Mouse (Mus musculus) urinary bladder, postnatal 4 days (tissue): ENCODE data around the gene Prrt1.

Source experiments
- DNase-seq, 2 experiments: peaks; one replicate each; pipeline ENCODE4 v3.0.0; 2021 to 2022; ENCODE audit warnings: low spot score in 2 of 2

Prrt1 gene

GRCm38 (mm10) chr17:34627943-34628643, 1.2 kb upstream of the Prrt1 start, which contains the start of gene Ppt2:
Gene Ppt2, minus strand, starts transcription at chr17:34628510.
- peak; percentile 51 to 64 for DNase-seq

GRCm38 (mm10) chr17:34628644-34628967, 727 bp upstream of the Prrt1 start:
- no peak for DNase-seq

- DNase-seq, result no peak
Measured at GRCm38 (mm10) chr17:34629796-34630603, 667 bp downstream of the Prrt1 start.

- DNase-seq, result no peak
Measured at GRCm38 (mm10) chr17:34630761-34631301, 1.5 kb downstream of the Prrt1 start.

- DNase-seq, result no peak
Measured at GRCm38 (mm10) chr17:34631647-34632046, 2.3 kb downstream of the Prrt1 start.

GRCm38 (mm10) chr17:34632261-34632691, 2.9 kb downstream of the Prrt1 start:
- peak; percentile 80 to 89 for DNase-seq

GRCm38 (mm10) chr17:34635671-34636070, 6.3 kb downstream of the Prrt1 start:
- no peak for DNase-seq

- DNase-seq, result no peak
Measured at GRCm38 (mm10) chr17:34637459-34637858, 8.1 kb downstream of the Prrt1 start.

DNA sequence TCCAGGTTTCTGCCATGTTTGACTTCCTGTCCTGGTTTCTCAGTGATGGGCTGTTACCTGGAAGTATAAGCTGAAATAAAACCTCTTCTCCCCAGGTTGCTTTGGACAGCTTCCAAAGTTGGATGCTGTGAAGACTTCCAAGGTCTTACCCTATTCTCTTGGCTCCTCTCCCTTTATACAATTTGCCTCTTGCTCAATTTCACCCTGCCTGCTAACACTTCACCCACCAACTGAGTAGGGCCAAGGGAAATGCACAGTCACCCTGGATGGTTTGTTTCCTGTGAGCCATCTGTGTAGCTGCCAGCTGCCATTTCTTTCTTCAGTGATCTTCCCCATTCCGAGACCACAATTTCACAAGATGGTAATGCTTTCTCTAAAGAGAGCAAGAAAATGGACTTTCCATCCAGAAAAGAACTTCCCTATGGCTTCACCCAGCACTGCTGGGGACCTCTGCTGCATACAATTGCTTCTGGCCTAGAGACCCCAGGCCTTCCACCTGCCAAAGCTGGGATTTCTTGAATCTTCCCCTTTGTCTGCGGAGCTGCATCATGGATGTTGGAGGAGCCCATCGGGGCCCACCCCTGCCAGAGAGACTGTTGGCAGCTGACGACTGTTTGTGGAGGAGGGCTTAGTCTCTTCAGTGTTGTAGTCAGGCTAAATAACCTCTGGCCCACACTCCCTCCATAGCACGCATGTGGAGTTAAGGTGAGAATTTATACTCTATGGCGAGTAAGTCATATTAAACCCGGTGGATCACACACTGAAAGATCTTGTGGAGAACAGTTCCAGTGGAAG, 10.3 kb downstream of the Prrt1 start:
- no peak for DNase-seq

DNA sequence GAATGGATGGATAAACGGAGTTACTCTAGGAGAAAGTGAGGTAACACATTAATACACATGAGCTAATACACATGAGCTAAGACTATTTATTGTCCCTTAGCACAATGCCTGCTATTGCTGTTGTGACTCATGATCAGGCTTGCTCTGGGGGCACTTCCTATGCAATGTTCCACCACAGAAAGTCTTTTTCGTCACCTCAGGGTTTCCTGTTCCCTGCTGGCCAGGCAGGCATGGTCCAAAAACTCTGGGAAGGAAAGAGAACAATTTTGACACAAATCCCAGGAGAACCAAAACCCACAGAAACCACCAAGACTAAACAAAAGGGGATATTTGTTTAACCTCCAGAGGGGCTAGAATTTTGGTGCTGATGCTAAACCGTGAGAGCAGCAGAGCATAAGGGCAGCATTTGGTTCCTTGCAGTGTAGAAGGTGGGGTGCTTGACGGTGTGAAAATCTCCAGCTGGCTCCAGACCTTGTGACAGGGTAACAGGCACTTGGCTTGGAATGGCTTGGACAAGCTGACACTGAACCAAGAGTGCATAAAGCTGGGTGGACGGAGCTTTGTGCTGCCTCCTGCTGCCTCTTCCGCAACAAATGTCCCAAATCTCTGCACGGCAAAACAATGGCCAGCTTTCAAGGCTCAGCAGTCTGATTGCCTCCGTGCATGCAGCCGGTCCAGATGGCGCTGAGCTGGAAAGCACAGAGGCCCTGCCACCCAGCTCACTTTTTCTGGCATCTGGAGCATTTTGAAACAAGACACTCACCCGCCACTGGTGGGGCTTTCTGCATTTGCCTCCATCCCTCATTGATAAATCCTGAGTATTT, 11.7 kb downstream of the Prrt1 start:
- peak in 1 of 2 experiments; percentile 59 for DNase-seq

GRCm38 (mm10) chr17:34641945-34642344, 12.6 kb downstream of the Prrt1 start:
- no peak for DNase-seq

- DNase-seq, result no peak
Measured at GRCm38 (mm10) chr17:34643379-34643778, 14.0 kb downstream of the Prrt1 start.

DNA sequence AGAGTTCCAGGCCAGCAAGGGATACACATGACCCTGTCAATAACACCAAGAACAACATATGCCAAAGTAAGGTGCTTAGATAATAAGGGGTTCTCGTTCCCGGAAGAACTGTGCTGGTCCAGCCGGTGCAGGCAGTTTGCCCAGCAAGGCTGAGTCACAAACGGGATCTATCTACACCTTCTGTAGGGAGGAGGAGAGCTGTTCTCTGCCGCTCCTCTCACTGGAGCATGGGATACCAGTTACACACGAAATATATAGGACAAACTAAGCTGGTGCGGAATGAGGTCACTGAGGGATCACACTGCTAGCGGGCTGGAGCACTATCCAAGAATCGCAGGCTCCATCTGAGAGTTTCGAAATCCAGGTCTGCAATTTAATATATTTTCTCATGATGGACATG, 14.6 kb downstream of the Prrt1 start:
- DNase-seq, result no peak

- DNase-seq, result peak; percentile 91 to 95
Measured at GRCm38 (mm10) chr17:34644608-34645007, 15.3 kb downstream of the Prrt1 start, which contains the start of gene Fkbpl. Gene Fkbpl, plus strand, starts transcription at chr17:34644764.

DNA sequence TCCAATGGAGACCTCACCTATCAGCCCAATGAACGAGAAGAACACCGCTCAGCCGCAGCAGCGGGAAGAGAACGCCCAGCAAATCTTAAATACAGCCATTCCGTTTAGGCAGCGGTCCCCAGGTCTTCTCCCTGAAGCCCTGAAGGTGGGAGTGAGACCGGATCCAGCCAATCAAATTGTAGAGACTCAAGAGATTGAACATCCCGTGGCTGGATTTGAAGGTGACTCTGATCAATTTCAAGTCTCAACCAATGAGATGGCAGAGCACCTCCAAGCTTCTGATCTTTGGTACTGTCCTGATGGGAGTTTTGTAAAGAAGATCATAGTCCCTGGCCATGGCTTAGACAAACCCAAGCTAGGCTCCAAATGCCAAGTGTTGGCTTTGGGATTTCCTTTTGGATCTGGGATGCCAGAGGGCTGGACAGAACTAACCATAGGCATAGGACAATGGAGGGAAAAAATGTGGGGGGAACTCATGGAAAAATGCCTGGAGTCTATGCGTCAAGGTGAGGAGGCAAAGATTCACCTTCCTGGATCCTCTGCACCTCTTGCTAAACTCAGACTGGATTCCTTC, 16.0 kb downstream of the Prrt1 start:
- DNase-seq, result no peak

DNA sequence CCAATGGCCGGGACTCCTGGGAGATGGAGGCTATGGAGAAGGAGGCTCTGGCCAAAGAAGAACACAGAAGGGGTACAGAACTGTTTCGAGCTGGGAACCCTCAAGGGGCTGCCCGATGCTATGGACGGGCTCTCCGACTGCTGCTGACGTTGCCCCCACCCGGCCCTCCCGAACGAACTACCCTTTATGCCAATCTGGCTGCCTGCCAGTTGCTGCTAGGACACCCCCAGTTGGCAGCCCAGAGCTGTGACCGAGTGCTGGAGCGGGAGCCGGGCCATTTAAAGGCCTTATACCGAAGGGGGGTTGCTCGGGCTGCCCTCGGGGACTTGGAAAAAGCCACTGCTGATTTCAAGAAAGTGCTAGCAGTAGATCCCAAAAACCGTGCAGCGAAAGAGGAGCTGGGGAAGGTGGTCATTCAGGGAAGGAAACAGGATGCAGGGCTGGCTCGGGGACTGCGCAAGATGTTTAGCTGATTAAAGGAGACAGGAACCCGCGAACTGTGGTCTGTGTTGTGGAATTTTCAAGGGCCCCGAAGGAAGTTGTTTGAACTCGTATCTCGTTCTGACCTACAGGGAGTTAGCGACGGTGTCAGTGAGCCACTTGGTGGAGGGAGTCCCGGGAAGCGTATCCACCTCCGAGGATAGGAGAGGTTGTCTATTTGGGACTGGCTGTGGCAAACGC, 16.6 kb downstream of the Prrt1 start:
- DNase-seq, result no peak

- peak; percentile 94 to 95 for DNase-seq
Measured at GRCm38 (mm10) chr17:34646906-34647787, 17.8 kb downstream of the Prrt1 start, which contains the start of gene Atf6b. Gene Atf6b, plus strand, starts transcription at chr17:34647146.

DNA sequence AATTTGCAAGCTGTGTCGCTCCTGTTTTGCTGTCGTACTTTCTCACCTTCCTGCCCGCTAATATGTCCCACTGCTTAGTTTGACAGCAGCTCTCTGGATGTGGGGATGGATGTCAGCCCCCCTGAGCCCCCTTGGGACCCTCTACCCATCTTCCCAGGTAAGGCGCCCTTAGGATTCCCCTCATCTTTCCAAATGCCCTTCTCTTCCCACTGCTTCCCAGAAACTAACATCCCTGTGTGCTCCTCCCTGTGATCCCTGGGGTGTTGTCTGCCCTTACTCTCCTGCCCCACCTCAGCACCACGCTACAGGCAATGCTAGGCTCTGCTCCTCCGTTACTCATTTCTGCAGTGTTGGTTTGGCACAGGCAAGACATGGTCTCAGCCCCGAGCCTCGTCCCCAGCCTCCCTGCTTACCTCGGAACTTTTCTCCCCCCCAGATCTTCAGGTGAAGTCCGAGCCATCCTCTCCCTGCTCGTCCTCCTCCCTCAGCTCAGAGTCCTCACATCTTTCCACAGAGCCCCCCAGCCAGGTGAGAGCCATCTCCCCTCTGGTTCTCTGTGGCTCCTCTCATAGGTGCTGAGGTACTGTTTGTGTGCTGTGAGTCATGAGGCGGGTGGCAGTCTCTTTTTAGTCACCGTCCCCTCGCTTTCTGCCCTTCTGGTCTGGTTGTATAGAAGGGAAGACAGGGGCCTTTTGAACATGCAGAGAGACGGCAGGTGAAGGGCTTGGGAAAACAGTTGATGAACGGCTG, 19.0 kb downstream of the Prrt1 start:
- no peak for DNase-seq
